Mouse (Mus musculus): ENCODE results near the gene Crtc1.

DNA sequence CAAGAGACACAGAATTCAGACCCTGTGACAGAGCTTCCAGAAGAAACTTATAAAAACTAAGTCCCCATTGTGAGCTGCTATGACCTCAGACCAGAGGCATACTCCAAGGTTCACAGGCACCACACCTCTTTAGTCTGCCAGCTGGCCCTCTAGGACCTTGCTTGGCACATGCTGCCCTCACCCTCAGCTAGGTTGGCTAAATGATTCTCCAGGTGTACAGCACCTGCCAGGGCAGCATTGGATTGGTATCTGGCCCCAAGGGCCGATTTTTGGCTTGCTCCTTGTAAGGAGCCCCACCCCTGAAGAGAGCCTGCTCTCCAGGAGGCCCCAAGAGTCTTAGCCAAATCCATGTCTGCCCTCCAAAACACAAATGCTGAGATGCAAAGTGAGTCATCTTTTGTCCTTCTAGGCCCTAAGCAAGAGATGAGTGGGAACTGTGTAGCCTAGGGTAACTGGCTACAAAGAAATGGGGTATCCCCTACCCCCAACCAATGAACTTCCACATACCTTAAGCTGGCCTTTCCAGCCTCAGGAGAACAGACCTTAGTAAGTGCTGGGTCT lies 91.4 kb downstream of the Crtc1 start:
- no peak for TF ChIP-seq POLR2A (IDR thresholded peaks at IDR 0.05; ENCODE audit: extremely low read depth, insufficient read depth, low read length)
- TF ChIP-seq CTCF (IDR thresholded peaks at IDR 0.05; ENCODE audit: extremely low read depth, insufficient read depth, low read length) = no peak

Data from cortical plate, adult 2 months (tissue).